Mouse (Mus musculus) right cerebral cortex, postnatal 14 days (tissue): Measurements from ENCODE around the gene Tnfrsf13b.
A peak's percentile ranks its signal among the peaks of the same experiment; 100 is the strongest.
"Not testable (repeated sequence)": the region's sequence is repeated elsewhere in the genome, so short reads cannot be mapped to it uniquely, and the experiment has no call there.

Experiments used
- DNase-seq: peaks from one replicate; pipeline ENCODE4 v3.0.0; 2022

The Tnfrsf13b gene

DNA sequence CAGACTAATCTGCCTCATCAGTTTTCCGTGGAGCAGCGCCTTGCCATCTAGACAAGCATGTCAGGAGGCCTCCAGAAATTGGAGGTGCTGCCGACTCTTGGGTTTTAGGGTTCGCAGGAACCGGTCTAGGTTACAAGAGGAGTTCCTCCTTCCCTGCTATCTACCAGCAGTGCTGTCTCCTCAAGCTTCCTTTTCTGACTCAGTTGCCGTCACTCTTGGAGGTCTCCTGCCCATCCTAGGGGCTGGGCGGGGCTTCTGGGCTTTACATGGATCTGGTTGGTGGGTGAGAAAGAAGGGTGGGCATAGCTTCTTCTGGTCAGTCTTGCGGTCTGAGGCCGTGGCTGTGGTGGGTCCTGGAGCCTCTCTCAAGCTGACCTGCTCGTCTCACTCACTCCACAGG lies 2.8 kb downstream of the Tnfrsf13b start:
- DNase-seq, result no peak

- not testable (repeated sequence) for DNase-seq
Observed at GRCm38 (mm10) chr11:61130646-61131045, 4.1 kb downstream of the Tnfrsf13b start.

DNA sequence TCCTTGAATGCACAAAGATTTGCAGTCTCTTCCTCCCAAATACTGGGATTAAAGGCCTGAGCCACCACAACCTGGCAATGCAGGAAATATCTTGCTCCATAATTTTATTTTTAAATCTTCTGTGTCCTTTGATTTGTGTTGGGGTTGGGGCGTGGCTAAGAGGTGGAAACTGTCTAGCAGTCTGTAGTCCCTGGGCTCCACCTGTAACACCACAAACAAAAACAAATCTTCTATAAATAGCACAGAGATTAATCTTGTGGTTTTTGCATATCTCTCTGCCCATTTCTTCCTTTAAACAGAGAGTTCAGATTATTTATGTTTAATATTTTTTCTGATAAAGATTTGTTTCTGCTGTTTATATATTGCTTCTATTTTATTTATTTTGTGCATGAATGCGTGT lies 6.4 kb downstream of the Tnfrsf13b start:
- no peak for DNase-seq

DNA sequence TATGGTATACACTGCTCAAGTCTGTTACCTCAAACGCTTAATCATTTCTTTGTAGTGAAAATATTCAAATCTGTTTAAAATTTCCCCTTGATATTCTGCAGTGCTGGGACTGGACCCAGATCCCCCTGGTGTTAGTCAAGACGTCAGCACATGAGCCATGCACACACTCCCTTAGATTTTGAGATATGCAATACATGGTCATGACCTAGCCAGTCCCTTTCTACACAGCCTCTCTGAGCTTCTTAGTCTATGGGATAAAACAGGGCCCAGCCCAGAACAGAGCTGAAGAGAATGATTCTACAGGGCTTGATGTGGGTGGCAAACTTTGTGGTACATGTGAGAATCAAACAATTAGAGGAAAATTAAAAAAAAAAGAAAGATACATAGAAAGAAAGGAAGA lies 15.1 kb downstream of the Tnfrsf13b start:
- DNase-seq, result no peak

DNA sequence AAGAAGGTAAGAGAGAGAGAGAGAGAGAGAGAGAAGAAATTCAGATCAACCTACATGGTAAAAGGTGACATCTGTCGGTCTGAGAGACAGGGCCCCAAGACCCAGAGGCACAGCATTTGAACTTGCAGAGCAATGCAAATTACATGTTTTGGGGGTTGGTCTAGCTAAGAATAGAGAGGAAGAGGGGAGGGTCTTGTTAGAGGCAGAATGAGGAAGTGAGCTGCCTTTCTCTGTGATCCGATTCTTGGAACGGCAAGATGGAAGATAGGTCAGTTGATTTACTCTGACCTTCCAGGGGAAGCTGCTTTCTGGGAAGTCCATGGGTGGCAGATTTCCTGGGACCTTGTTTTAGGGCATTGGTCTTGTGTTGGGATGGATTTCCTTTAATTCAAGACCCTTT lies 15.7 kb downstream of the Tnfrsf13b start:
- no peak for DNase-seq

- DNase-seq, result no peak
Observed at GRCm38 (mm10) chr11:61142941-61143530, 16.5 kb downstream of the Tnfrsf13b start.

- DNase-seq, result no peak
Observed at GRCm38 (mm10) chr11:61143564-61144469, 17.3 kb downstream of the Tnfrsf13b start.

GRCm38 (mm10) chr11:61145551-61145950 lies 19.0 kb downstream of the Tnfrsf13b start:
- DNase-seq, result no peak

- DNase-seq, result no peak
Observed at GRCm38 (mm10) chr11:61146645-61147299, 20.2 kb downstream of the Tnfrsf13b start.

DNA sequence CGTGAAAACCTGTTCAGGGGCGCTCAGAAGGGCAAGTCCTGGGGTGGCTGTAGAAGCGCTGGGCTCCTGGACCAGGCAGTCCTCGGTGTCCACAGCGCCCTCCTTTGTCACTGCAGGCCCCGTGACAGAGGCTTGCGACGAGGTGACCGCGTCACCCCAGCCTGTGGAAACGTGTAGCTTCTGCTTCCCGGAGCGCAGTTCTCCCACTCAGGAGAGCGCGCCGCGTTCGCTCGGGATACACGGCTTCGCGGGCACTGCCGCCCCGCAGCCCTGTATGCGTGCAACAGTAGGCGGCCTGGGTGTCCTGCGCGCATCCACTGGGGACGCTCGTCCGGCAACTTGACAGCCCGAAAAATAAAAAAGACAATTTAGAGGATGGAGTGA lies 20.7 kb downstream of the Tnfrsf13b start:
- DNase-seq, result peak; percentile 58

DNA sequence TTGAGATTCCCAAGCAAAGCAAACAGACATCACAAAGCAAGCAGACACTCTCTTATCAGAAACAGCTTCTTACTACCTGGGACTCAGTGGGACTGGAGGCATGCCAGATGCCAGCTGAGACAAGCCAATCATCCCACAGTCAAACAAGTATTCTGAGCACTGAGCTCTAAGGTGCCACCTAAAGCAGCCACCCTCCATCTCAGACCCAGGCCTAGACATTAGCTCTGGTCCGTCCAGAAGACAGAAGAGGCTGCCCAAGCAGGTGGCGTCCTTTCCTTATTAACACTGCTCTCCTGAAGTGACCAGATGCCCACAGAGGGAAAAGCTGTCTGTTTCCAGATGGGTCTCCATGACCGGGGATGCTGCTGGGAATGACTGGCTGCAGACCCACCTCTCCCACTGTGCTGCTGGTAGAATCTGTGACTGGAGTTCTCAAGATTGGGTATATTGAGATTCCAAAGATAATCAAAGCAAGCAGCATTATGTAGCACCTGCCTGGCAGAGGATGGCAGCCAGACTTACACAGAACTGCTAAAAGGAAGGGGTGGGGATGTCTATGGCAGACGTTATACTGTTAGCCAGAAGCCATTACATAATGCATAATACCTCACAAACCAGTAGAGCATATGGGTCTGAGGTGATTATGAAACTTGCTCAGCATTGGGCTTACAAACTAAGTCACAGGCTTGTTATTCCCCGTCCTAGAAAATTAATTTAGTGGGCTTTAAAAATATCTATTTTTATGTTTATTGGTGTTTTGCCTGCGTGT lies 23.9 kb downstream of the Tnfrsf13b start:
- DNase-seq, result no peak

DNA sequence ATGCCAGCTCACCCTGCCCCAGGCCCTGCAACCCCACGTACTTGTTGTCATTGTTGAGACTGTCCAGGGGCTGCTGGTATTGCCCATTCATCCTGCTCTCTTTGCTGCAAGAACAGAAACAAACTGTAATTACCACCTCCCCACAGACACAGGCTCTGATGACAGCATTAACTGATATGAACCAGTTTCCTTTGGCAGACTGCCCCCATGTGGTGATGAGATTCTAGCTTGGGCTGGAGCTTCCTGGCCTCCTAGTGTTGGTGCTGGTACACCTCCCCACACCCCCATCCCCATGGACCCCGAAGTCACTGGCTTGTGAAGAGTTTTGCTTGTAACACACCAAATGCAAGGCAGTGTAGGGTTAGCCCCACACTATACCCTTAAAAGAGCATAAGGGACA lies 29.2 kb downstream of the Tnfrsf13b start:
- peak; percentile 53 for DNase-seq

DNA sequence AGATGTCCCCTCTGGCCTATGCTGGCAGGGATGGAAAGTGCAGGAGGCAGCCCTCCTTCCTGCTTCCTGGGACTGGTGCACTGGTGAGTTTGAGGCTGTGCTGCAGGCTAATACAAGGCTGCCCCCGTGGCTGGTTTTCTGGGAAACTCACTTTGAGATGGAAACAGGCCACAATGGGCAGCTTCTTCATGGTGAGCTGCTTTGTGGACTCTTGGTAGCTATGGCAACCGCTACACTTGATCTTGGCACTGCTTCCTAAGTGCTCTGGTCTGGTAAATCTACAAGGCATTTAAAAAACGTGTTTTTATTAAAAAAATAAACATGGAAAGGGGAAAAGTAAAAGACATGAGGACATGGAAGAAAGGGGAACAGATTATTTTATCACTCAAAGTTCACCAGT lies 31.6 kb downstream of the Tnfrsf13b start:
- DNase-seq, result no peak

DNA sequence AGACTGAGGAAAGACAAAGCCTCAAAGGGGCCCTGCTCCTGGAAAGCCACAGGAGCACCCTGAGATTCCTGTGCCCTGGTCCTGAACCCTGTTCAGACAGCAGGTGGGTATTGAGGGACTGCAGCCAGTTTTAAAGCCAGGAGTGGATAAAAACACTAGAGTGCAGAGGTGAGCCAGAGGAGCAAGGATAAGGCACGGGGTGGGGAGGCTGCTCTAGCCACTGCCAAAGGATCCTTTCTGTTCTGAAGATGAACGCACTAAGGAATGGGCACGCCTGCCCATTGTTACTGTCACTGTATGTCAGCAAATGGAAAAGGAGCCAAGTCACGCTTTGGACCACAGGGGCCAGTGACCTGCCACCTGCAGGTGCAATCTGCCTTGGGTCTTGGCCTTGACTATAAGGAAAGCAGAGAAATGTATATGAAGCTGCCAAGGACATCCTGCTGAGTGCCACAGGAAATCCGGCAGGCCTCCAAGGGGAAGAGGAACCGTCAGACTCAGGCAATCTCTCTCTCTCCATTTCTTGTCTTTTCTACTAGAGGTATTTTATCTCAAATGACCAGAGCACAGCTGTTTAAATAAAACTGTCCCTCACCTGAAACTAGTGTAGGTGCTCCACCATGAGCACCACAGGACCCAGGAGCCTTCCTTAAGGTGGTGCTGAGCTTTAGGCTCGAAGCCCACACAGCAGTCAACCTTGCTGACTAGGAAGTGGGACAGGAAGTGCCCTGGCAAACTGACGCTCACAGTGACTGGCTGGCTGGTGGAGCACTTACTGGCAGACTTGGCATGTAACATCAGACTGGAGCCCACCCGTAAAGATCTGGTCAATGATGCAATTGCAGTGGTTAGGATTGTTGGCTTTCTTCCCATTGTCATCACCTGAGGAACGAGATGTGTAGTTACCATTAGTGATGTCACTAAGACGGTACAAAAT lies 33.5 kb downstream of the Tnfrsf13b start:
- DNase-seq, result no peak

GRCm38 (mm10) chr11:61161121-61161520 lies 34.6 kb downstream of the Tnfrsf13b start:
- DNase-seq, result no peak

DNA sequence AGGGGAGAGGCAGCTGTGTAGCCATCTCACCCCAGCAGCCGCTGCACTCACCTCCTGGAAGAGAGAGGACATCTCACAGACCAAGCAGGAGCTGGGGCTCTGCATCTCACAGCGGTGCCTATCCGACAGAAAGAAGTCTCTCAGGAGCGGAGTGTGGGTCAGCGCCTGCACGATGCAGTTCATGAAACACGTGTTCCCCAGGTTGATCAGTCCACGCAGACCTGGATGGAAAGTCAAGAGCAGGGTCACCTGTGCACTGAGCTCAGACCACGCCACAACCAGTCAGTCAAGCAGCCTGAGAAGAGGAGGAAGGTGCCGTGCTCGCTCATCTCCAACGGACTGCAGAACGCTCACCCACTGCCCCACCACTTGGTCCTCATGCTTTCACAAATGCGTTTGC lies 36.2 kb downstream of the Tnfrsf13b start:
- no peak for DNase-seq

DNA sequence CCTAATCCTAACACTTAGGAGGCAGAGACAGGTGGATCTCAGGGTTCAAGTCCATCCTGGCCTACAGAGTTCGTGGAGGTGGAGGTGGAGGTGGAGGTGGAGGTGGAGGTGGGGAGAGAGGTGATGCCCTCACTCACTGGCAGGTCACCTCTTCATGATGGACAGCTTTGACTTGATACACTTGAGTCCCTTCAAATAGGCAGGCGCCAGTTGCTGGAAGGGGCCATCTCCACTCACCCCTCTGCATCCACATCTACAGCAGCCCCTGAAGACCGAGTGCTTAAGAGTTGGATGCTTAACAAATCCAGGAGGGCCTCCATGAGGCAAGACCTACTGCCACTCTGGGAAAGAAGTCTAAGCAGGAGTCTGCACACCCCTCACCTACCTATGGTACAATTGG lies 36.8 kb downstream of the Tnfrsf13b start:
- no peak for DNase-seq

GRCm38 (mm10) chr11:61164366-61164765 lies 37.8 kb downstream of the Tnfrsf13b start:
- DNase-seq, result no peak

- DNase-seq, result no peak
Observed at GRCm38 (mm10) chr11:61164881-61165280, 38.3 kb downstream of the Tnfrsf13b start.

- DNase-seq, result peak; percentile 52
Observed at GRCm38 (mm10) chr11:61170184-61170583, 43.6 kb downstream of the Tnfrsf13b start.

- DNase-seq, result not testable (repeated sequence)
Observed at GRCm38 (mm10) chr11:61173477-61173876, 46.9 kb downstream of the Tnfrsf13b start.

GRCm38 (mm10) chr11:61174291-61174820 lies 47.8 kb downstream of the Tnfrsf13b start:
- peak; percentile 74 for DNase-seq
